Mouse (Mus musculus): ENCODE data around the gene Arap1. TPM values are rescaled to one million over a fixed set of nuclear protein-coding genes. Genes with fewer than 3 reads are reported as not detected.
A peak's percentile ranks its signal among the peaks of the same experiment; 100 is the strongest.

Arap1 gene
- polyA plus RNA-seq, 1 experiment from 2014 or later, result 7.0 TPM

DNA sequence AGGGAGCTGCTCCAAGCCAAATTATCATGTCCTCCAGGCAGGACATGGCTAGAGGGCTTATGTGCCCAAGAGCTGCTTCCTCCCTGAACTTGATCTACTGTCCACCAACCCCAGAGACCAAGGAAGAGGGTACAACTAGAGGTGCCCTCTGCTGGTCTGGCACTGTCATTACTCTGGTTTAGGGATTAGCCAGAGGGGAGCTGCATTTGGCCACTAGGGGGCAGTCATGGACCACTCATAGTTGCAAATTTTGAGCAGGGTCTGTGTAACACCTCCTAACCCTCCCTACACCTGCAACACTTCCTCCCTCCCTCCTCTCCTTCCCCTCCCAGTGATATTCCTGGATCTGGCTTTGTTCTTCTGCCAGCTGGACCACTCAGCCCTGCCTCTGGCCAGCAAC, 64.9 kb downstream of the Arap1 start:
- no peaks in the 10 kb centered on the region for H3K9me3 ChIP-seq
- H3K4me3 ChIP-seq, result no peak overlapping the region
- peaks cover 5% of the 10 kb centered on the region; the same call in 1 of the 2 replicates for H3K27me3 ChIP-seq
- no peak overlapping the region for H3K4me2 ChIP-seq (replicated peaks)
- H3K9ac ChIP-seq (replicated peaks), result no peak overlapping the region
- peak overlapping the region; percentile 17; the same call in 1 of the 2 replicates for H3K27ac ChIP-seq (replicated peaks)
- no peaks in the 10 kb centered on the region for H3K36me3 ChIP-seq
- H3K4me1 ChIP-seq, result peaks cover 27% of the 10 kb centered on the region
- peak; percentile 30; the same call in 1 of the 2 replicates for ATAC-seq (replicated peaks)

DNA sequence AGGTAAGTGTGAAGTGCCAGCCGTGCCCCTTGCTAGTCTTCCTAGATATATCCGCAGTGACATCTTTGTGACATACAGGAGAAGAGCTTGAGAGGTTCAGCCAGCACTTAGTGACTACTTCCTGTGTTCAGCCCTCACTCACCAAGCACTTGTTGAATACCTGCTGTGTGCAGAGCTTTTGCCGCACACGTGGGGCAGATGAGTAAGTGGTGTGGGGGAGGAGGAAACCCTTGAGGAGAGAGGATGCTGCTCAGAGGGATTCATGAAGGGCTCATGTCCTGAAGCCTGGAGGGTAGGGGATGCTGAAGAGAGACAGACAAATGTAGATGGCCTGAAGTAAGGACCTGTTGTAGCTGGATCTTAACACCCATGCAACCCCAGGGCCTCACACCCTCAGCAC, 66.3 kb downstream of the Arap1 start:
- no peak for ATAC-seq (replicated peaks)
- 58% methylated on average over 4 of the region's 4 CpGs for WGBS

DNA sequence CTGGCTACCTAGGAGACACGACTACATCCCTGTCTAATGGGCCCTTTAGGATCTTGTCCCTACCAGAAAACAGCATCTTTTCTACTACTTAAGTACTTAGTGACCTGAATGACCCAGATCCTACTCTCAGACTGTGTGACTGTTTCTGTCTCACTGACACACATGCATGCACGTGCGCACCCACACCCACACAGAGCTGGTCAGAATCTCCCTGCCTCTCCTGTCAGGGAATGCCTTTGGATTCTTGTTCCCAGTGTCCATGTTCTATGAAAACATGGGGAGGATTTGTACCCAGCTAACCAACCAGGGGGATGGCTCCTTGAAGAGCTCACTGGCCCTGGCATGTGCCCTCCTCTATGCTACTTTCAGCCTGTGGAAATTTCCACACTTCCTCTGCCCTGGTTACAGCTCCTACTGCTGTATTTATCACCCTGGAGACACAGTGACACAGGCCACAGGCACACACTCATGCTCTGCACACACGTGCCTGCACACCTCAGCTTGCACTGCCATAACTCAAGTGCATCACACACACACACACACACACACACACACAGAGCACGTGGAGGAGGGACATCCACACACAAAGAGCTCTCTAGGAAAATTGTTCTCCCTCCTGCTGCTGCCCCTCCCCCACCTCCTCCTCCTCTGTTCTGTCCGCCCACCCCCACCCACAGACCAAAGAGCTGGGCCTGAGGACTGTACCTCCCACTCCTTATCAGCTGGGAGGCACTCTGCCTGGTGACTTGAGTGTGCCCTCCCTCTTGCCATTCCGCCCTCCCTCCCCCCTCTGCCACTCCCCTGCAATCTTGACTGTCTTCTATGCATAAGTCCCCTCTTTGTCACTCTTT, 67.0 kb downstream of the Arap1 start:
- Histone ChIP-seq H3K9me3 (no peaks in the 10 kb centered on the region), H3K4me1 (peaks cover 34% of the 10 kb centered on the region), H3K36me3 (no peaks in the 10 kb centered on the region), H3K9ac (replicated peaks) (no peak overlapping the region), H3K4me2 (replicated peaks) (no peak overlapping the region), H3K27me3 (peaks cover 6% of the 10 kb centered on the region; the same call in 1 of the 2 replicates), H3K27ac (replicated peaks) (peak overlapping the region; percentile 68), H3K4me3 (no peak overlapping the region)
- WGBS, result 28% methylated on average over 7 of the region's 7 CpGs
- ATAC-seq (replicated peaks), result peak; percentile 58

More for the DNA sequence above, 66.3 kb downstream of the Arap1 start:
- Histone ChIP-seq H3K9ac (replicated peaks) (no peak overlapping the region), H3K4me3 (no peak overlapping the region), H3K9me3 (no peaks in the 10 kb centered on the region), H3K36me3 (no peaks in the 10 kb centered on the region), H3K27me3 (peaks cover 6% of the 10 kb centered on the region; the same call in 1 of the 2 replicates), H3K4me2 (replicated peaks) (no peak overlapping the region), H3K4me1 (peaks cover 31% of the 10 kb centered on the region), H3K27ac (replicated peaks) (peak overlapping the region; percentile 68; the same call in 1 of the 2 replicates)

DNA sequence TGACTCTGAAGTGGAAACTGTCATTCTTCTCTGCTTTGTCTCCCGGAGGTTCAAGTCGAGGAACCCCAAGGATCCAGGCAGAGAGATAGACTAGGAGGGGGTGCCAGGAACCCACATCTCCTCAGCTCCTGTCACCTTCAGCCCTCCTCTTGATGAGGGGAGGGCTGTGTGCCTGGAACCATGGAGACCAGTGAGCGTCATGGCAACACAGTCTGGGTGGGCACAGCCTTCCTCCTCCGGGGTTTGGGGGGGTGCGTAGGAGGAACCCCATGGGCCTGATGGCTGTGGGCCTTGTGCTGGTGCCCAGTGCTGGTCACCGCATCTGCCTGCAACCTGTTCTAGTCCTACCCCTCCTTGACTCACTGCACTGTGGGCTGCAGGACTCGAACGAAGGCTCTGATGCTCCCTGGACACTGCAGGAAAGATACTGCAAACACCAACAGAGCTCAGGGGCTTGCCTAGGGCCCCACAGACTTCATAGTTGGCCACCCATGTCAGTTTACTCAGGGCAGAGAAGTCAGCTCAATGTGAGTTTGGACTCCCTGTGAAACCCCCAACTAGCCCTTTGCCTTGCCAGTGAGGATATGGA, 67.7 kb downstream of the Arap1 start:
- H3K4me3 ChIP-seq, result no peak overlapping the region
- 29% methylated on average over 8 of the region's 8 CpGs for WGBS
- H3K4me2 ChIP-seq (replicated peaks), result no peak overlapping the region
- peak; percentile 52 for ATAC-seq (replicated peaks)
- no peak overlapping the region for H3K9ac ChIP-seq (replicated peaks)
- no peaks in the 10 kb centered on the region for H3K9me3 ChIP-seq
- H3K36me3 ChIP-seq, result no peaks in the 10 kb centered on the region
- H3K27me3 ChIP-seq, result peaks cover 6% of the 10 kb centered on the region; the same call in 1 of the 2 replicates
- peaks cover 34% of the 10 kb centered on the region for H3K4me1 ChIP-seq
- H3K27ac ChIP-seq (replicated peaks), result peak overlapping the region; percentile 68

DNA sequence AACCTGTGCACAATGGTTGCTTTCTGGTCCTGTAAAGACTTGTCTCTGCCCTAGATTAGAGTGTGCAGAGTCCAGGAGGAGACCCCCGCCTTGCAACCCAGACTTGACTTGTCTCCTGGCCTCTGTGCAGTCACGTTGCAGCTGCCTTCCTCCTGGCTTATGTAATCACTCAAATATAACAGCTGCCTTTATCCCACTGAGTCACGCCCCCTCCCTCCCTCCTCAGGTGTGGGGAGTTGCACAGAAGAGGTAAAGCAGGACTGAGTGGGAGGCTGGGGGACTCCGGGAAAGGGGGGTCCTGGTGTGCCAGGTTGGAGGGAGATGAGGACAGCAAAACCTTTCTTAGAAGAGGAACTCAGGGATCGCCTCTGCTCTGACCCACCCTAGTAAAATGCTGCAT, 68.5 kb downstream of the Arap1 start:
- no peak overlapping the region for H3K4me3 ChIP-seq
- no peak for ATAC-seq (replicated peaks)
- no peak overlapping the region for H3K4me2 ChIP-seq (replicated peaks)
- no peak overlapping the region for H3K27ac ChIP-seq (replicated peaks)
- peaks cover 40% of the 10 kb centered on the region for H3K4me1 ChIP-seq
- no peak overlapping the region for H3K9ac ChIP-seq (replicated peaks)
- WGBS, result 68% methylated on average over 5 of the region's 5 CpGs
- H3K9me3 ChIP-seq, result no peaks in the 10 kb centered on the region
- H3K27me3 ChIP-seq, result peaks cover 6% of the 10 kb centered on the region; the same call in 1 of the 2 replicates
- H3K36me3 ChIP-seq, result no peaks in the 10 kb centered on the region

DNA sequence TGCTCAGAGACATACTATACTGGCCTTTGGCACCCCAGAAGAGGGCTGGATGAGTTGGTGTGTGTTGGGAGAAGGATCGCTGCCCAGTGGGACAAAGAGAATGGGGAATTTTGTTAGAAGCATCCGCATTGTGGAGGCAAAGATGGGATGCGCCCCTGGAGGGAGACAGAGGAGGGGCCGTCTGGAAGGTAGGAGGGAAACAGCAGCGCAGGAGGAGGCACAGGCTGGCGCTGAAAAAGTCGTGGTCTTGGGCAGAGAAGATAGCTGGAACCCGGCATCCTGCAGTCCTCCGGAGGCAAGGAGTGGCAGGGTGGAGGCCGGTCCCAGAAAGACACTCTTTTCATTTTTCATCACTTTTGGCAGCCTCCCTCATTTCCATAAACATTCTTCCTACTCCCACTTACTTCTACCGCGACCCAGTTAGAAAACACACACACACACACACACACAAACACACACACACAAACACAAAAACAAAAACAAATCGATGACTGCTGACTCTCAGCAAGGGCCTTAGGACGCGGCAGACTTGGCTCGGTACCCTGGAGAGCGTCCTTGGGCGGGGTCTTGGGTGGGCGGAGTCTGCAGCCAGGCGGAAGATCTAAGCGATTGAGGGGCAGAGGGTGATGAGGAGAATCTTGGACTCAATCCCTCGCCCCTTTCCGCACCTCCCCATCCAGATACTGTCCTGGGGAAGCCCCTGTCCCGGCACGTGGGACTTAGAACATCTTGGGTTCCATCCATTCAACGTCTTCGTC, 71.3 kb downstream of the Arap1 start:
- peak overlapping the region; percentile 38 for H3K4me2 ChIP-seq (replicated peaks)
- no peak for ATAC-seq (replicated peaks)
- peaks cover 58% of the 10 kb centered on the region for H3K4me1 ChIP-seq
- no peak overlapping the region for H3K4me3 ChIP-seq
- H3K27me3 ChIP-seq, result peaks cover 6% of the 10 kb centered on the region; the same call in 1 of the 2 replicates
- H3K36me3 ChIP-seq, result no peaks in the 10 kb centered on the region
- no peaks in the 10 kb centered on the region for H3K9me3 ChIP-seq
- H3K27ac ChIP-seq (replicated peaks), result no peak overlapping the region
- WGBS, result 4% methylated on average over 27 of the region's 27 CpGs
- H3K9ac ChIP-seq (replicated peaks), result no peak overlapping the region

DNA sequence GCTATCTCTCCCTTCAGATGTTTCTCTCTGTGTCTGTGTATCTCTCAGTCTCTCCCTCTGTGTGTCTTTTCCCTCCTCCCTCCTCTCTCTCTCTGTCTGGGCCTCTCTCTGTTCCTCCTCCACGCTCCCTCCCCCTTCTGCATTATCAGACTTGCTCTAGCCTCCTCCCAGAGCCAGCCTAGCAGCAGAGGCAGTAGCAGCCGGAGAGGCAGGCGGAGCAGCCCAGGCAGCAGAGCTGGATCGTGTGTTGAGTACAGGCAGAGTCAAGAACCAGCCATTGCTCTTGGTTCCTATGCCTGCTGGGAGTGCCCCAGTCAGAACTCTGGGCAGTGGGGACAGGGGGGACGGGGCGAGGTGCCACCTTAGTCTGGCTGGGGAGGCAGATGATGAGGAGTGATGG, 73.7 kb downstream of the Arap1 start, which contains the start of gene Pde2a:
Gene Pde2a (plus strand): TSS at position 163 of the 400 bp plus-strand sequence.
- Histone ChIP-seq H3K9ac (replicated peaks) (peak within 1 kb of the TSS; percentile 40), H3K9me3 (no peaks in the 10 kb centered on the region), H3K36me3 (no peaks in the 10 kb centered on the region), H3K4me2 (replicated peaks) (peak within 1 kb of the TSS; percentile 47), H3K27me3 (peaks cover 6% of the 10 kb centered on the region; the same call in 1 of the 2 replicates), H3K4me1 (peaks cover 61% of the 10 kb centered on the region), H3K27ac (replicated peaks) (peak within 1 kb of the TSS; percentile 59), H3K4me3 (peak within 1 kb of the TSS; percentile 36)
- ATAC-seq (replicated peaks), result peak; percentile 84
- 10% methylated on average over 6 of the region's 6 CpGs for WGBS

DNA sequence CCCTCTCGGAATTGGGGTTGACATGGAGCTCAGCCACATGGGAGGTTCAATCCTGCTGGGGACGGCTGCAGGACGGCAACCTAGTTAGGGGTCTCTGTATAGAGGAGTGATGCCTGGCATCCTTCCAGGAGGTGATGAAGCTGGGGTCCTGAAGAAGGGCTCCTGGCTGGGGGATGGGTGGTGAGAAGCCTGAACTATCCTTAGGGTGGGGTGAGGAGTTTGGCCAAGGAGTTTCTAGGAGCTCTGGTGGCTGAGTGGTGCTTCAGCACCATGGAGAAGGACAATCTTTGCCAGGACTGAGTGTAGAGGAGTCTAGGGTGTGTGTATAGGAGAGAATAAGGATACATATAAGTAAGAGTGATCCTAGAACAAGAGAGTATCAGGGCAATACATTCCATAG, 74.2 kb downstream of the Arap1 start:
- peaks cover 6% of the 10 kb centered on the region; the same call in 1 of the 2 replicates for H3K27me3 ChIP-seq
- peak overlapping the region; percentile 47 for H3K4me2 ChIP-seq (replicated peaks)
- peak overlapping the region; percentile 40 for H3K9ac ChIP-seq (replicated peaks)
- no peaks in the 10 kb centered on the region for H3K9me3 ChIP-seq
- peak overlapping the region; percentile 36 for H3K4me3 ChIP-seq
- peaks cover 63% of the 10 kb centered on the region for H3K4me1 ChIP-seq
- H3K36me3 ChIP-seq, result no peaks in the 10 kb centered on the region
- 7% methylated on average over 3 of the region's 3 CpGs for WGBS
- ATAC-seq (replicated peaks), result no peak
- peak overlapping the region; percentile 59 for H3K27ac ChIP-seq (replicated peaks)

DNA sequence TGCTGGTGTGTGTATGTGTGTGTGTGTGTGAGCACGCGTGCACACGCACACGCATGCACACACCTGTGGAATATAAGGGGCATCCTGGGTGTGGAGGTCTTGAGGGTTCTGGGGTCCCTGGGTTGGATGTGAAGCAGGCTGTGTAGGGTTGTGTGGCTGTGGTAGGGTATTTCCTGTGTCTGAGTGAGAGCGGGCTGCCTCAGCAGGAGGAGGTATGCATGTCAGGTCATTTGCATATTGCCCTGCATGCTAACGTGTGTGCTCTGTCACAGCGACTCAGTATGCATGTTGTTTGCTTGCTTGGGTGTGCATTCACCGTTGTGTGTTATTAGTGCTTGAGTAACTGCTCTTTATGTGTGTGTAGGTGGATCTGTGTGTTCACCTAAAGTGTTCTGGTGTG, 74.8 kb downstream of the Arap1 start:
- peak overlapping the region; percentile 36 for H3K4me3 ChIP-seq
- H3K4me2 ChIP-seq (replicated peaks), result peak overlapping the region; percentile 47
- H3K4me1 ChIP-seq, result peaks cover 63% of the 10 kb centered on the region
- no peaks in the 10 kb centered on the region for H3K9me3 ChIP-seq
- peaks cover 2% of the 10 kb centered on the region; the same call in 1 of the 2 replicates for H3K27me3 ChIP-seq
- H3K27ac ChIP-seq (replicated peaks), result no peak overlapping the region
- ATAC-seq (replicated peaks), result no peak
- no peak overlapping the region for H3K9ac ChIP-seq (replicated peaks)
- WGBS, result 76% methylated on average over 8 of the region's 8 CpGs
- no peaks in the 10 kb centered on the region for H3K36me3 ChIP-seq

DNA sequence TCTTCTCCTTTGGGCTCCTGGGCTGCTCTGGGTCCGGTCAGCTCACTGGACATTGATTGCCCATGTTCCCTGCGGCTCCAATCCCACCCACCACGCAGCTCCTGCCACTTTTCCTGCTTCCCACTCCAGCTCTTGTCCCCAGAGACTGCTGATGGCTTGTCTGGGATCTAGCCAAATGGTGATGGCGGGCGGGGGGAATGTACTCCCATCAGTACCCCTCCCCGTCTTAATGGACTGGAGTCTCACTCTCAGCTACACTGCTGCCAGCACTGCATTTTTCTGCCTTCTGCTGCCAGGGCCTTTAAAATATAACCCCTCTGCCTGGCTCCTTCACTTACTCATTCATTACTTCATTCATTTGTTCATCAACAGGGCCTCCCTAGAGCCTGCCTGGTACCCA, 76.1 kb downstream of the Arap1 start:
- no peaks in the 10 kb centered on the region for H3K36me3 ChIP-seq
- H3K4me1 ChIP-seq, result peaks cover 62% of the 10 kb centered on the region
- H3K27me3 ChIP-seq, result no peaks in the 10 kb centered on the region
- H3K4me2 ChIP-seq (replicated peaks), result 0 out of 2 replicates have a peak overlapping the region, but pooled peaks have one; percentile 2
- no peaks in the 10 kb centered on the region for H3K9me3 ChIP-seq
- no peak for ATAC-seq (replicated peaks)
- no peak overlapping the region for H3K4me3 ChIP-seq
- no peak overlapping the region for H3K9ac ChIP-seq (replicated peaks)
- WGBS, result 26% methylated on average over 6 of the region's 6 CpGs
- H3K27ac ChIP-seq (replicated peaks), result peak overlapping the region; percentile 28; the same call in 1 of the 2 replicates

DNA sequence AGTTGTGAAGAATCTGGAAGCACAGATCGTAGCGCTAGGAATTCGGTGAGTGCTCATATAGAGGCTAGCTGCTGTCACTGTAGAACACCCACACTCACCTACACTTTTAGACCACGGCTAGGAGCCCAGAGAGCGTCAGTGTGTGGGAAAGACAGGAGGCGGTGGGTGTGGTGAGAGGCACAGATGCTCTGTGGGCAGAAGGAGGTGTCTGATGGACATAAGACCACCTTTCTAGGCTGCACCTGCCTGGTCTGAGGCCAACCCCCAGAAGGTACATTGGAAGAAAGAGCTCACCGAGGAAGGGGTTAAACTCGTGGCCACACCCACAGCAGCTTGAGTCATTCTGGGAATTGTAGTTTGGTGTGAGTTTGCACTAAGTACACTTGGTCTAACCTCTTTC, 78.8 kb downstream of the Arap1 start:
- Histone ChIP-seq H3K9ac (replicated peaks) (no peak overlapping the region), H3K4me3 (no peak overlapping the region), H3K4me2 (replicated peaks) (no peak overlapping the region), H3K27ac (replicated peaks) (no peak overlapping the region), H3K36me3 (no peaks in the 10 kb centered on the region), H3K9me3 (no peaks in the 10 kb centered on the region), H3K4me1 (peaks cover 47% of the 10 kb centered on the region), H3K27me3 (no peaks in the 10 kb centered on the region)
- WGBS, result 72% methylated on average over 8 of the region's 8 CpGs
- peak; percentile 5; the same call in 1 of the 2 replicates for ATAC-seq (replicated peaks)

Data from forebrain, embryonic 15.5 days (tissue).